ENCODE assay signal across 22 mouse cellular contexts in the genomic region with DNA sequence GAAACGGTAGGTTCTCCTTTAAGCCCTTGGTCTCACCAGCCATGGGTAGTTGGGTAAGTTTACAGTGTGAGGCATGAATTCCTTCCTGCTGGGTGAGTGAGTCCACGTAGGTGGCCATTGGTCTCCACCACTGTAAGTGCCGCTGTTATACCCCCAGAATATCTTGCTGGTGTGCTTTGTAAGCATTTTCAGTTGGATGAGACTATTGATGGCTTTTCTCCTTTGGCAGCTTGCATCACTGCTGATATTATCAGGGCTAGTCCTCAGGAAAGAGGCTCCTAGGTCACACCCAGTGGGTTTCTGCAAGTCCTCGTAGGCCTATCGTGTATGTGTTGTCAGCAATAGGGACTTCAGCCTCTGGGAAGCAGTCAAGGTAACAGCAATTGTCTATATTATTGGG.
"Had no signal": no experiment of that assay in that cellular context is flagged by ENCODE, and none has a peak within 500 bp of the region (broad histone marks: within the 10 kb centered on the region; RNA-seq: fewer than 3 reads in every experiment).

No protein-coding gene starts in this region.

- H3K27ac ChIP-seq: kidney, postnatal 0 days; limb, embryonic 12.5 days; limb, embryonic 15.5 days; liver, embryonic 14.5 days; midbrain, embryonic 10.5 days; midbrain, embryonic 15.5 days; neural tube, embryonic 12.5 days; neural tube, embryonic 15.5 days; stomach, postnatal 0 days had no signal

- H3K4me1 ChIP-seq: limb, embryonic 15.5 days; midbrain, embryonic 10.5 days; midbrain, embryonic 15.5 days; neural tube, embryonic 12.5 days; neural tube, embryonic 15.5 days had no signal

- H3K9ac ChIP-seq: limb, embryonic 12.5 days; limb, embryonic 15.5 days; liver, embryonic 14.5 days; liver, postnatal 0 days; lung, embryonic 14.5 days; midbrain, embryonic 15.5 days; neural tube, embryonic 12.5 days; neural tube, embryonic 15.5 days had no signal

- H3K27me3 ChIP-seq: limb, embryonic 12.5 days; limb, embryonic 15.5 days; midbrain, embryonic 15.5 days; neural tube, embryonic 12.5 days; neural tube, embryonic 15.5 days had no signal

- H3K9me3 ChIP-seq: limb, embryonic 12.5 days; limb, embryonic 15.5 days; midbrain, embryonic 10.5 days; midbrain, embryonic 15.5 days; neural tube, embryonic 12.5 days; neural tube, embryonic 15.5 days had no signal

- H3K36me3 ChIP-seq: limb, embryonic 12.5 days; limb, embryonic 15.5 days; midbrain, embryonic 10.5 days; midbrain, embryonic 15.5 days; neural tube, embryonic 12.5 days; neural tube, embryonic 15.5 days had no signal

- DNase-seq: kidney, adult 2 months; kidney, postnatal 36 days; left cerebral cortex, postnatal 4 days; liver, postnatal 0 days; lung, embryonic 14.5 days; right cerebral cortex, adult 18-20 months; right cerebral cortex, postnatal 14 days; right cerebral cortex, postnatal 4 days; thymus, adult 18-20 months; thymus, postnatal 36 days had no signal

- ATAC-seq: intestine, postnatal 0 days; liver, postnatal 0 days; lung, postnatal 0 days; midbrain, embryonic 15.5 days had no signal

- H3K4me2 ChIP-seq: limb, embryonic 12.5 days; limb, embryonic 15.5 days; liver, embryonic 11.5 days; lung, embryonic 14.5 days; midbrain, embryonic 15.5 days; neural tube, embryonic 12.5 days; neural tube, embryonic 15.5 days had no signal

- H3K4me3 ChIP-seq: limb, embryonic 12.5 days; limb, embryonic 15.5 days; midbrain, embryonic 10.5 days; midbrain, embryonic 15.5 days; neural tube, embryonic 12.5 days; neural tube, embryonic 15.5 days had no signal
